Mouse (Mus musculus) limb, embryonic 14.5 days (tissue): ENCODE measurements around the gene Rxfp1. TPM values are rescaled to one million over a fixed set of nuclear protein-coding genes. Genes with fewer than 3 reads are reported as not detected.
A peak's percentile ranks its signal among the peaks of the same experiment; 100 is the strongest.

Experiments
- ATAC-seq: fragments of 200-750 bp; cut with Nextera tagmentation; 2 replicates; pipeline ENCODE4 v1.8.0; 2017; ENCODE audit warnings: low read depth, moderate number of reproducible peaks, moderate TSS enrichment; ENCODE audit not compliant: low FRiP score
- DNase-seq: peaks from one replicate; pipeline ENCODE4 v3.0.0-alpha.2; 2015; ENCODE audit warnings: low spot score
- H3K27ac ChIP-seq: fragments of 300-500 bp; sonication (generic); replicated peaks from 2 replicates; pipeline ENCODE4 v1.5.1; 2014; ENCODE audit warnings: low read depth, mild to moderate bottlenecking, low read length, moderate library complexity, mixed read lengths
- H3K27me3 ChIP-seq: fragments of 300-500 bp; sonication (generic); 2 replicates; pipeline ENCODE4 v1.6.1; 2014; ENCODE audit warnings: low read length, mixed read lengths; ENCODE audit not compliant: control insufficient read depth, insufficient read depth
- H3K36me3 ChIP-seq: fragments of 300-500 bp; sonication (generic); 2 replicates; pipeline ENCODE4 v1.6.1; 2014; ENCODE audit warnings: mild to moderate bottlenecking, low read length, moderate library complexity, mixed read lengths; ENCODE audit not compliant: control insufficient read depth, insufficient read depth
- H3K4me1 ChIP-seq: fragments of 300-500 bp; sonication (generic); 2 replicates; pipeline ENCODE4 v1.6.1; 2014; ENCODE audit warnings: antibody characterized with exemption, low read length, mixed read lengths; ENCODE audit not compliant: control insufficient read depth, insufficient read depth
- H3K4me2 ChIP-seq: fragments of 300-500 bp; sonication (generic); replicated peaks from 2 replicates; pipeline ENCODE4 v1.6.1; 2014; ENCODE audit warnings: low read depth, mild to moderate bottlenecking, low read length, moderate library complexity; ENCODE audit not compliant: severe bottlenecking
- H3K4me3 ChIP-seq: fragments of 300-500 bp; sonication (generic); replicated peaks from 2 replicates; pipeline ENCODE4 v1.5.1; 2014; ENCODE audit warnings: low read length
- H3K9ac ChIP-seq: fragments of 300-500 bp; sonication (generic); 2 replicates; pipeline ENCODE4 v1.6.1; 2014; ENCODE audit warnings: mild to moderate bottlenecking, low read depth, low read length, moderate library complexity; ENCODE audit not compliant: severe bottlenecking
- H3K9me3 ChIP-seq: fragments of 300-500 bp; sonication (generic); 2 replicates; pipeline ENCODE4 v1.6.1; 2016; ENCODE audit warnings: low read length; ENCODE audit not compliant: control insufficient read depth
- POLR2A ChIP-seq: fragments of 200-500 bp; IDR thresholded peaks from 2 replicates; pipeline ENCODE4 v1.8.0; 2012; ENCODE audit warnings: inconsistent platforms, mild to moderate bottlenecking, moderate library complexity, borderline replicate concordance; ENCODE audit not compliant: insufficient read depth, insufficient read length; ENCODE audit errors: extremely low read depth
- WGBS: fragments of 180-500 bp; shearing (Covaris S2); extraction: QIAGEN DNeasy Blood & Tissue Kit; methylation state at CpG from one replicate; pipeline ENCODE4 v1.1.7; 2014; 5-methylcytosine and 5-hydroxymethylcytosine counted together
- polyA plus RNA-seq, 2 experiments: library from polyadenylated mRNA; depleted of rRNA in 1 of 2; stranded (reverse) in 1 of 2; unstranded in 1 of 2; fragments of >200 nt; fragmentation: Nextera tagmentation in 1 of 2; extraction: Ambion mirVana in 1 of 2; gene quantifications; 2 replicates each; pipeline versions ENCODE4 v1.2.1 to v1.2.3; 2012 to 2014

The Rxfp1 gene
- polyA plus RNA-seq, 2 experiments, result 0.08 to 1.0 TPM

GRCm38 (mm10) chr3:79609886-79610285 is 127.8 kb downstream of the Rxfp1 start:
- ATAC-seq, result no peak
- DNase-seq, result no peak

GRCm38 (mm10) chr3:79595468-79595867 is 142.2 kb downstream of the Rxfp1 start:
- H3K36me3 ChIP-seq, result peaks cover 59% of the 10 kb centered on the region
- no peak overlapping the region for H3K9ac ChIP-seq
- H3K27me3 ChIP-seq, result no peaks in the 10 kb centered on the region
- H3K27ac ChIP-seq, result no peak overlapping the region
- 92% methylated on average over 7 of the region's 7 CpGs for WGBS
- H3K4me1 ChIP-seq, result peaks cover 4% of the 10 kb centered on the region; the same call in 1 of the 2 replicates
- no peaks in the 10 kb centered on the region for H3K9me3 ChIP-seq
- DNase-seq (no peak), ATAC-seq (no peak)
- no peak overlapping the region for H3K4me3 ChIP-seq
- H3K4me2 ChIP-seq, result no peak overlapping the region
- TF ChIP-seq POLR2A, result no peak

More at GRCm38 (mm10) chr3:79609886-79610285, 127.8 kb downstream of the Rxfp1 start:
- Histone ChIP-seq H3K4me3 (no peak overlapping the region), H3K9ac (no peak overlapping the region), H3K27me3 (no peaks in the 10 kb centered on the region), H3K9me3 (no peaks in the 10 kb centered on the region), H3K27ac (no peak overlapping the region), H3K4me1 (no peaks in the 10 kb centered on the region), H3K36me3 (peaks cover 51% of the 10 kb centered on the region), H3K4me2 (no peak overlapping the region)
- WGBS, result 97% methylated on average over 2 of the region's 2 CpGs
- TF ChIP-seq POLR2A, result no peak

- WGBS, result 3% methylated on average over 15 of the region's 15 CpGs
- H3K27me3 ChIP-seq, result no peaks in the 10 kb centered on the region
- TF ChIP-seq POLR2A, result no peak
- no peak for DNase-seq
- peak overlapping the region; percentile 91 for H3K4me3 ChIP-seq
- peak overlapping the region; percentile 89 for H3K9ac ChIP-seq
- peak; percentile 2; the same call in 1 of the 2 replicates for ATAC-seq
- peak overlapping the region; percentile 88 for H3K27ac ChIP-seq
- H3K36me3 ChIP-seq, result peaks cover 34% of the 10 kb centered on the region
- no peaks in the 10 kb centered on the region for H3K9me3 ChIP-seq
- H3K4me2 ChIP-seq, result peak overlapping the region; percentile 75
- peaks cover 4% of the 10 kb centered on the region; the same call in 1 of the 2 replicates for H3K4me1 ChIP-seq
These were observed 145.7 kb downstream of the Rxfp1 start for GRCm38 (mm10) chr3:79591793-79592471.

Other genes starting within 250 kb of the Rxfp1 start
- 7.5 and 8.8 TPM in 2 replicates for gene Fnip2, start 170.1 kb downstream of the Rxfp1 start, polyA plus RNA-seq (2012; rRNA removed)
- 4.1 and 6.2 TPM in 2 replicates for gene Fnip2, start 170.1 kb downstream of the Rxfp1 start, polyA plus RNA-seq (2014; fragmentation: Nextera tagmentation; extraction: Ambion mirVana)
- gene Ppid, start 146.5 kb downstream of the Rxfp1 start, polyA plus RNA-seq (2012; rRNA removed), result 77.7 and 117 TPM in 2 replicates
- 149 and 160 TPM in 2 replicates for gene Ppid, start 146.5 kb downstream of the Rxfp1 start, polyA plus RNA-seq (2014; fragmentation: Nextera tagmentation; extraction: Ambion mirVana)
- gene 4930579G24Rik, start 108.8 kb downstream of the Rxfp1 start, polyA plus RNA-seq (2012; rRNA removed), result 15.7 and 18.7 TPM in 2 replicates
- 24.7 and 26.8 TPM in 2 replicates for gene 4930579G24Rik, start 108.8 kb downstream of the Rxfp1 start, polyA plus RNA-seq (2014; fragmentation: Nextera tagmentation; extraction: Ambion mirVana)
- gene Etfdh, start 108.4 kb downstream of the Rxfp1 start, polyA plus RNA-seq (2012; rRNA removed), result 32.5 and 37.5 TPM in 2 replicates
- 51.7 and 54.1 TPM in 2 replicates for gene Etfdh, start 108.4 kb downstream of the Rxfp1 start, polyA plus RNA-seq (2014; fragmentation: Nextera tagmentation; extraction: Ambion mirVana)
- gene Tmem144, start 114.9 kb upstream of the Rxfp1 start, polyA plus RNA-seq (2012; rRNA removed), result 1.2 and 1.4 TPM in 2 replicates
- gene Tmem144, start 114.9 kb upstream of the Rxfp1 start, polyA plus RNA-seq (2014; fragmentation: Nextera tagmentation; extraction: Ambion mirVana), result 3.3 and 3.4 TPM in 2 replicates
- 9.5 and 9.6 TPM in 2 replicates for gene Fam198b, start 146.7 kb upstream of the Rxfp1 start, polyA plus RNA-seq (2012; rRNA removed)
- gene Fam198b, start 146.7 kb upstream of the Rxfp1 start, polyA plus RNA-seq (2014; fragmentation: Nextera tagmentation; extraction: Ambion mirVana), result 6.5 and 8.1 TPM in 2 replicates